Mouse (Mus musculus) hindbrain, embryonic 10.5 days (tissue): ENCODE results near the gene Cdk5rap3. TPM values are rescaled to one million over a fixed set of nuclear protein-coding genes. Genes with fewer than 3 reads are reported as not detected.

ENCODE experiments used
- DNase-seq: peaks from one replicate; pipeline ENCODE4 v3.0.0-alpha.2; 2017; ENCODE audit warnings: low spot score
- H3K27ac ChIP-seq: fragments of 300-500 bp; sonication (generic); 2 replicates; pipeline ENCODE4 v1.5.1; 2016; ENCODE audit warnings: mild to moderate bottlenecking, moderate library complexity
- H3K27me3 ChIP-seq: fragments of 300-500 bp; sonication (generic); 2 replicates; pipeline ENCODE4 v1.6.1; 2016; ENCODE audit warnings: mild to moderate bottlenecking; ENCODE audit not compliant: poor library complexity, insufficient read depth, severe bottlenecking
- H3K36me3 ChIP-seq: fragments of 300-500 bp; sonication (generic); 2 replicates; pipeline ENCODE4 v1.6.1; 2016; ENCODE audit warnings: mild to moderate bottlenecking, moderate library complexity
- H3K4me1 ChIP-seq: fragments of 300-500 bp; sonication (generic); replicated peaks from 2 replicates; pipeline ENCODE4 v1.6.1; 2016; ENCODE audit warnings: mild to moderate bottlenecking
- H3K4me3 ChIP-seq: fragments of 300-500 bp; sonication (generic); 2 replicates; pipeline ENCODE4 v1.5.1; 2016; ENCODE audit warnings: mild to moderate bottlenecking, moderate library complexity
- H3K9me3 ChIP-seq: fragments of 300-500 bp; sonication (generic); 2 replicates; pipeline ENCODE4 v1.6.1; 2016; ENCODE audit warnings: mild to moderate bottlenecking, moderate library complexity
- WGBS: fragments of 180-500 bp; shearing (Covaris S2); methylation state at CpG from one replicate; pipeline ENCODE4 v1.1.7; 2016; 5-methylcytosine and 5-hydroxymethylcytosine counted together
- polyA plus RNA-seq: library from polyadenylated mRNA; unstranded; fragments of >200 nt; fragmentation: Nextera tagmentation; extraction: Ambion mirVana; gene quantifications from 2 replicates; pipeline ENCODE4 v1.2.1, GENCODE M21; 2016

Cdk5rap3 gene
- polyA plus RNA-seq, 1 experiment from 2014 or later, result 124 TPM

GRCm38 (mm10) chr11:96941989-96942590 lies 25.8 kb upstream of the Cdk5rap3 start:
- Histone ChIP-seq H3K9me3 (no peaks in the 10 kb centered on the region), H3K27ac (no peak overlapping the region), H3K4me1 (peaks cover 25% of the 10 kb centered on the region), H3K4me3 (peak overlapping the region; percentile 66; the same call in 1 of the 2 replicates), H3K36me3 (no peaks in the 10 kb centered on the region), H3K27me3 (peaks cover 17% of the 10 kb centered on the region; the same call in 1 of the 2 replicates)
- no peak for DNase-seq
- 79% methylated on average over 6 of the region's 6 CpGs for WGBS

GRCm38 (mm10) chr11:96940578-96941465 lies 24.5 kb upstream of the Cdk5rap3 start:
- H3K4me3 ChIP-seq, result no peak overlapping the region
- no peaks in the 10 kb centered on the region for H3K9me3 ChIP-seq
- DNase-seq, result no peak
- H3K4me1 ChIP-seq, result peaks cover 25% of the 10 kb centered on the region
- no peaks in the 10 kb centered on the region for H3K36me3 ChIP-seq
- peak overlapping the region; percentile 45; the same call in 1 of the 2 replicates for H3K27ac ChIP-seq
- peaks cover 17% of the 10 kb centered on the region; the same call in 1 of the 2 replicates for H3K27me3 ChIP-seq
- 81% methylated on average over 16 of the region's 16 CpGs for WGBS

- H3K27ac ChIP-seq, result no peak overlapping the region
- peaks cover 8% of the 10 kb centered on the region; the same call in 1 of the 2 replicates for H3K27me3 ChIP-seq
- 92% methylated on average over 6 of the region's 6 CpGs for WGBS
- no peaks in the 10 kb centered on the region for H3K36me3 ChIP-seq
- no peaks in the 10 kb centered on the region for H3K9me3 ChIP-seq
- DNase-seq, result no peak
- H3K4me3 ChIP-seq, result no peak overlapping the region
- H3K4me1 ChIP-seq, result peaks cover 18% of the 10 kb centered on the region
Observed at GRCm38 (mm10) chr11:96938426-96938800, 22.1 kb upstream of the Cdk5rap3 start.

GRCm38 (mm10) chr11:96937549-96938425 lies 21.5 kb upstream of the Cdk5rap3 start:
- H3K36me3 ChIP-seq, result no peaks in the 10 kb centered on the region
- WGBS, result 58% methylated on average over 10 of the region's 10 CpGs

GRCm38 (mm10) chr11:96935872-96936650 lies 19.8 kb upstream of the Cdk5rap3 start:
- Histone ChIP-seq H3K4me1 (peaks cover 22% of the 10 kb centered on the region), H3K4me3 (no peak overlapping the region), H3K9me3 (no peaks in the 10 kb centered on the region), H3K36me3 (no peaks in the 10 kb centered on the region), H3K27ac (no peak overlapping the region), H3K27me3 (no peaks in the 10 kb centered on the region)
- WGBS, result 89% methylated on average over 9 of the region's 9 CpGs
- no peak for DNase-seq

More at GRCm38 (mm10) chr11:96937549-96938425, 21.5 kb upstream of the Cdk5rap3 start:
- Histone ChIP-seq H3K4me3 (no peak overlapping the region), H3K27ac (peak overlapping the region; percentile 53; the same call in 1 of the 2 replicates), H3K9me3 (no peaks in the 10 kb centered on the region), H3K4me1 (peaks cover 15% of the 10 kb centered on the region), H3K27me3 (peaks cover 2% of the 10 kb centered on the region; the same call in 1 of the 2 replicates)
- DNase-seq, result peak; percentile 55

- Histone ChIP-seq H3K27me3 (peaks cover 2% of the 10 kb centered on the region), H3K9me3 (no peaks in the 10 kb centered on the region), H3K4me3 (peak overlapping the region; percentile 20), H3K36me3 (no peaks in the 10 kb centered on the region), H3K27ac (peak overlapping the region; percentile 73), H3K4me1 (peaks cover 23% of the 10 kb centered on the region)
- WGBS, result 21% methylated on average over 12 of the region's 12 CpGs
- peak; percentile 63 for DNase-seq
Observed at GRCm38 (mm10) chr11:96934921-96935356, 18.6 kb upstream of the Cdk5rap3 start.

GRCm38 (mm10) chr11:96933562-96934276 lies 17.4 kb upstream of the Cdk5rap3 start:
- H3K4me1 ChIP-seq, result peaks cover 36% of the 10 kb centered on the region
- H3K27ac ChIP-seq, result peak overlapping the region; percentile 24; the same call in 1 of the 2 replicates
- no peak for DNase-seq
- H3K36me3 ChIP-seq, result no peaks in the 10 kb centered on the region
- H3K4me3 ChIP-seq, result no peak overlapping the region
- H3K27me3 ChIP-seq, result peaks cover 14% of the 10 kb centered on the region
- 92% methylated on average over 13 of the region's 13 CpGs for WGBS
- H3K9me3 ChIP-seq, result no peaks in the 10 kb centered on the region

GRCm38 (mm10) chr11:96931327-96932062 lies 15.2 kb upstream of the Cdk5rap3 start:
- no peaks in the 10 kb centered on the region for H3K36me3 ChIP-seq
- no peak for DNase-seq
- peaks cover 26% of the 10 kb centered on the region for H3K27me3 ChIP-seq
- WGBS, result 65% methylated on average over 8 of the region's 8 CpGs
- no peak overlapping the region for H3K4me3 ChIP-seq
- peaks cover 39% of the 10 kb centered on the region for H3K4me1 ChIP-seq
- H3K27ac ChIP-seq, result no peak overlapping the region
- H3K9me3 ChIP-seq, result no peaks in the 10 kb centered on the region

GRCm38 (mm10) chr11:96929766-96930331 lies 13.6 kb upstream of the Cdk5rap3 start:
- WGBS, result 68% methylated on average over 9 of the region's 9 CpGs
- no peaks in the 10 kb centered on the region for H3K9me3 ChIP-seq
- DNase-seq, result no peak
- H3K36me3 ChIP-seq, result no peaks in the 10 kb centered on the region
- H3K27me3 ChIP-seq, result peaks cover 26% of the 10 kb centered on the region
- H3K27ac ChIP-seq, result no peak overlapping the region
- H3K4me1 ChIP-seq, result peaks cover 34% of the 10 kb centered on the region
- no peak overlapping the region; the same call in 1 of the 2 replicates for H3K4me3 ChIP-seq

- H3K27me3 ChIP-seq, result peaks cover 26% of the 10 kb centered on the region
- peaks cover 28% of the 10 kb centered on the region for H3K4me1 ChIP-seq
- no peak for DNase-seq
- H3K4me3 ChIP-seq, result 0 out of 2 replicates have a peak overlapping the region, but pooled peaks have one; percentile 3
- WGBS, result 16% methylated on average over 13 of the region's 13 CpGs
- H3K36me3 ChIP-seq, result no peaks in the 10 kb centered on the region
- peak overlapping the region; percentile 66 for H3K27ac ChIP-seq
- H3K9me3 ChIP-seq, result no peaks in the 10 kb centered on the region
Observed at GRCm38 (mm10) chr11:96929096-96929765, 12.9 kb upstream of the Cdk5rap3 start.
